Mouse (Mus musculus) megakaryocyte-erythroid progenitor cell, adult 5 weeks (primary cell): ENCODE results near the gene Cebpb. TPM values are rescaled to one million over a fixed set of nuclear protein-coding genes. Genes with fewer than 3 reads are reported as not detected.

Source experiments
- polyA plus RNA-seq: library from polyadenylated mRNA; stranded (reverse); fragments of >175 nt; gene quantifications from 2 replicates; pipeline ENCODE4 v1.2.3, GENCODE M21; 2012

Cebpb gene
- polyA plus RNA-seq: 154 and 281 TPM in 2 replicates

DNA sequence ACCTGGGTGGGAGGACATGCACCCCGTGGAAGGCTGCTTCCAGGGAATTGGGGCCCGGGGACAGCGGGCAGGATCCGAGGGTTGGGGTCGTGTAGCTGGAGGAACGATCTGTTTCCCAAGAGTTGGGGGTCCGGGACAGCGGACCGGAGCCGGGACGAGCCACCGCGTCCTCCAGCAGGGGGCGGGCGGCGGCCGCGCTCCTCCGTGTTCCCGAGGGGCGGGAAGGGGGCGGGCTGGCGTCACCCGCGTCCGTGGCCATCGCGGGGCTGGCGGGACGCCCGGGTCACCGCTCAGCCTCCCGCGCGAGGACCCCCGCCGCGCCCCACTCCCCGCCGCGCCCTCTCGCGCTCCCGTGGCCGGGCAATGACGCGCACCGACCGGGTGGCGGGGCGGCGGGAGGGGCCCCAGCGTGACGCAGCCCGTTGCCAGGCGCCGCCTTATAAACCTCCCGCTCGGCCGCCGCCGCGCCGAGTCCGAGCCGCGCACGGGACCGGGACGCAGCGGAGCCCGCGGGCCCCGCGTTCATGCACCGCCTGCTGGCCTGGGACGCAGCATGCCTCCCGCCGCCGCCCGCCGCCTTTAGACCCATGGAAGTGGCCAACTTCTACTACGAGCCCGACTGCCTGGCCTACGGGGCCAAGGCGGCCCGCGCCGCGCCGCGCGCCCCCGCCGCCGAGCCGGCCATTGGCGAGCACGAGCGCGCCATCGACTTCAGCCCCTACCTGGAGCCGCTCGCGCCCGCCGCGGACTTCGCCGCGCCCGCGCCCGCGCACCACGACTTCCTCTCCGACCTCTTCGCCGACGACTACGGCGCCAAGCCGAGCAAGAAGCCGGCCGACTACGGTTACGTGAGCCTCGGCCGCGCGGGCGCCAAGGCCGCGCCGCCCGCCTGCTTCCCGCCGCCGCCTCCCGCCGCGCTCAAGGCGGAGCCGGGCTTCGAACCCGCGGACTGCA, at the start of gene Cebpb:
Cebpb (plus strand) TSS at position 418 of the 954 bp plus-strand sequence.

DNA sequence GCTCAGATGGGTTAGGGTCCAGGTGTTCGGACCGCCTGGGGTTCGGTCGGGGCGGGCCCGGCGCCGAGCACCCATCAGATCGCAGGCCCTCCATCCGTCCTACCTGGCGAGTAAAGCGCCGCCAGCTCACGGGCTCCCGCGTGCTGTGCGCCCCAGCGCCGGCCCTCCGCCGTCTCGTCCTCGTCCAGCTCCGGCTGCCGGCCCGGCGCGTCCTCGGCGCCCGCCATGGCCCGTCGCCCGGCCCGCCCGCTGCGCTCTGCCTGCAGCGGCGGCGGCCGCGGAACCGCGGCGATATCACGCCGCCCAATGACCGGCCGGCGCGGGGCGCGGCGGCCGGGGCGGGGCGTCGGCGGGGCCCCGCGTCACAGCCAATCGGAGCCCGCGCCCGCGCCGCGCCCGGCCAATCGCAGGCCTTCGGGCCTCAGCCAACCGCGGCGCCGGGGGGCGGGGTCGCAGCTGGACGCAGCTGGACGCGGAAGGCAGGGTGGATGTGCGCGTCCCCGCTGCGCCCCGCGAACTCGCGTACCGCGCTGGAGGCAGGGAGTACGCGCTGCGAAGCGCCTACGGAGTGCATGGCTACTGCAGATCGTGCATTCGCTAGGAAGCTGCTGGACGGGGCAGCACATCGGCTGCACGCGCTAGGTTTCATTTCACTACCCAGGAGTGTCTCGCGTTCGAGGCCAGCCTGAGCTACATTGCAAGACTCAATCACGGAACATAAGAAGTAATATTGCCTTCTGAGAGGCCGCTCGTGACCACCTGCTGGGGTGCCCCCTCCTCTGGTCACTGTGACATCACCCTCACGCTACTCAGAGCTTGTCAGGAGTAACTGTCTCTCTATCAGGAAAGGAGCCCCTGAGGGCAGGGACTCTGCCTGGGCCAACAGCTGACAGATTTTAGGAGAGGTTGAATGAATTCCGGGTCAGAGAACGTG, 27.2 kb upstream of the Cebpb start, which contains the start of gene Gm20431:
Gm20431 (minus strand) TSS at position 227 of the 934 bp plus-strand sequence.

DNA sequence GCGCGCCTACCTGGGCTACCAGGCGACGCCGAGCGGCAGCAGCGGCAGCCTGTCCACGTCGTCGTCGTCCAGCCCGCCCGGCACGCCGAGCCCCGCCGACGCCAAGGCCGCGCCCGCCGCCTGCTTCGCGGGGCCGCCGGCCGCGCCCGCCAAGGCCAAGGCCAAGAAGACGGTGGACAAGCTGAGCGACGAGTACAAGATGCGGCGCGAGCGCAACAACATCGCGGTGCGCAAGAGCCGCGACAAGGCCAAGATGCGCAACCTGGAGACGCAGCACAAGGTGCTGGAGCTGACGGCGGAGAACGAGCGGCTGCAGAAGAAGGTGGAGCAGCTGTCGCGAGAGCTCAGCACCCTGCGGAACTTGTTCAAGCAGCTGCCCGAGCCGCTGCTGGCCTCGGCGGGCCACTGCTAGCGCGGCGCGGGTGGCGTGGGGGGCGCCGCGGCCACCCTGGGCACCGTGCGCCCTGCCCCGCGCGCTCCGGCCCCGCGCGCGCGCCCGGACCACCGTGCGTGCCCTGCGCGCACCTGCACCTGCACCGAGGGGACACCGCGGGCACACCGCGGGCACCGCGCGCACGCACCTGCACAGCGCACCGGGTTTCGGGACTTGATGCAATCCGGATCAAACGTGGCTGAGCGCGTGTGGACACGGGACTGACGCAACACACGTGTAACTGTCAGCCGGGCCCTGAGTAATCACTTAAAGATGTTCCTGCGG, 945 bp downstream of the Cebpb start, which contains the start of gene Tmem189:
Tmem189 (minus strand) TSS at position 322 of the 718 bp plus-strand sequence.

Other genes starting within 250 kb of the Cebpb start
- gene Rnf114, start 196.3 kb upstream of the Cebpb start, polyA plus RNA-seq: 35.7 and 36.5 TPM in 2 replicates
- gene Spata2, start 196.0 kb upstream of the Cebpb start, polyA plus RNA-seq: 46.4 and 56.2 TPM in 2 replicates
- 3.1 and 3.5 TPM in 2 replicates for gene Snai1, start 150.7 kb upstream of the Cebpb start, polyA plus RNA-seq
- 152 and 167 TPM in 2 replicates for gene Ube2v1, start 56.8 kb upstream of the Cebpb start, polyA plus RNA-seq
- 0.09 TPM in 1 of 2 replicates, not detected in the other for gene Gm20431, start 27.4 kb upstream of the Cebpb start, polyA plus RNA-seq
- 84.6 and 92.8 TPM in 2 replicates for gene Tmem189, start 907 bp downstream of the Cebpb start, polyA plus RNA-seq
- 57.7 and 71.8 TPM in 2 replicates for gene Ptpn1, start 243.1 kb downstream of the Cebpb start, polyA plus RNA-seq